Mouse (Mus musculus): ENCODE measurements around the gene Psmd1. TPM values are rescaled to one million over a fixed set of nuclear protein-coding genes. Genes with fewer than 3 reads are reported as not detected.

Psmd1 gene
- polyA plus RNA-seq, 1 experiment from 2014 or later: 196 TPM

GRCm38 (mm10) chr1:86150929-86151328 is 86.7 kb downstream of the Psmd1 start:
- Histone ChIP-seq H3K27ac (no peak overlapping the region), H3K9ac (no peak overlapping the region), H3K4me2 (replicated peaks) (no peak overlapping the region), H3K27me3 (no peaks in the 10 kb centered on the region), H3K4me3 (no peak overlapping the region), H3K9me3 (replicated peaks) (no peaks in the 10 kb centered on the region), H3K36me3 (no peaks in the 10 kb centered on the region), H3K4me1 (peaks cover 14% of the 10 kb centered on the region)
- 82% methylated on average over 6 of the region's 6 CpGs for WGBS
- ATAC-seq (ENCODE audit: low FRiP score): no peak

- H3K9me3 ChIP-seq (replicated peaks): no peaks in the 10 kb centered on the region
- no peaks in the 10 kb centered on the region for H3K27me3 ChIP-seq
- WGBS: 88% methylated on average over 7 of the region's 7 CpGs
- no peak overlapping the region for H3K27ac ChIP-seq
- H3K4me2 ChIP-seq (replicated peaks): no peak overlapping the region
- no peak for ATAC-seq (ENCODE audit: low FRiP score)
- no peak overlapping the region for H3K9ac ChIP-seq
- H3K4me3 ChIP-seq: no peak overlapping the region
- peaks cover 14% of the 10 kb centered on the region for H3K4me1 ChIP-seq
- no peaks in the 10 kb centered on the region for H3K36me3 ChIP-seq
Measured at GRCm38 (mm10) chr1:86151376-86151775, 87.2 kb downstream of the Psmd1 start.

GRCm38 (mm10) chr1:86152618-86153017 is 88.4 kb downstream of the Psmd1 start:
- H3K27ac ChIP-seq: no peak overlapping the region
- ATAC-seq (ENCODE audit: low FRiP score): no peak
- H3K36me3 ChIP-seq: no peaks in the 10 kb centered on the region
- H3K4me3 ChIP-seq: no peak overlapping the region
- H3K9me3 ChIP-seq (replicated peaks): no peaks in the 10 kb centered on the region
- H3K27me3 ChIP-seq: no peaks in the 10 kb centered on the region
- H3K4me1 ChIP-seq: peaks cover 14% of the 10 kb centered on the region
- no peak overlapping the region for H3K9ac ChIP-seq
- 94% methylated on average over 1 of the region's 1 CpGs for WGBS
- no peak overlapping the region for H3K4me2 ChIP-seq (replicated peaks)

- H3K4me1 ChIP-seq: peaks cover 14% of the 10 kb centered on the region
- peak within 1 kb of the TSS; percentile 80 for H3K27ac ChIP-seq
Measured at GRCm38 (mm10) chr1:86154133-86154823, 90.1 kb downstream of the Psmd1 start, which contains the start of gene Armc9. Gene Armc9 (plus strand): TSS chr1:86154780.

GRCm38 (mm10) chr1:86154824-86155164 is 90.6 kb downstream of the Psmd1 start:
- Histone ChIP-seq H3K4me3 (peak overlapping the region; percentile 77), H3K4me1 (peaks cover 14% of the 10 kb centered on the region), H3K4me2 (replicated peaks) (peak overlapping the region; percentile 76), H3K36me3 (peaks cover 4% of the 10 kb centered on the region; the same call in 1 of the 2 replicates), H3K9ac (peak overlapping the region; percentile 80), H3K9me3 (replicated peaks) (no peaks in the 10 kb centered on the region), H3K27me3 (no peaks in the 10 kb centered on the region), H3K27ac (0 out of 2 replicates have a peak overlapping the region, but pooled peaks have one; percentile 80)
- ATAC-seq (ENCODE audit: low FRiP score): no peak
- 0% methylated on average over 18 of the region's 18 CpGs for WGBS

More at GRCm38 (mm10) chr1:86154133-86154823, 90.1 kb downstream of the Psmd1 start, which contains the start of gene Armc9:
- peak; percentile 100 for ATAC-seq (ENCODE audit: low FRiP score)
- no peaks in the 10 kb centered on the region for H3K9me3 ChIP-seq (replicated peaks)
- peak within 1 kb of the TSS; percentile 80 for H3K9ac ChIP-seq
- WGBS: 3% methylated on average over 40 of the region's 40 CpGs
- H3K27me3 ChIP-seq: no peaks in the 10 kb centered on the region
- H3K4me2 ChIP-seq (replicated peaks): peak within 1 kb of the TSS; percentile 76
- peak within 1 kb of the TSS; percentile 77 for H3K4me3 ChIP-seq
- H3K36me3 ChIP-seq: no peaks in the 10 kb centered on the region

GRCm38 (mm10) chr1:86156075-86156474 is 91.9 kb downstream of the Psmd1 start:
- no peak for ATAC-seq (ENCODE audit: low FRiP score)
- H3K9ac ChIP-seq: no peak overlapping the region
- peaks cover 14% of the 10 kb centered on the region for H3K4me1 ChIP-seq
- no peak overlapping the region for H3K4me2 ChIP-seq (replicated peaks)
- H3K27me3 ChIP-seq: no peaks in the 10 kb centered on the region
- H3K4me3 ChIP-seq: no peak overlapping the region
- peaks cover 17% of the 10 kb centered on the region for H3K36me3 ChIP-seq
- H3K27ac ChIP-seq: no peak overlapping the region
- WGBS: 90% methylated on average over 3 of the region's 3 CpGs
- no peaks in the 10 kb centered on the region for H3K9me3 ChIP-seq (replicated peaks)

- 90% methylated on average over 6 of the region's 6 CpGs for WGBS
- no peaks in the 10 kb centered on the region for H3K9me3 ChIP-seq (replicated peaks)
- no peak overlapping the region for H3K4me3 ChIP-seq
- H3K9ac ChIP-seq: no peak overlapping the region
- ATAC-seq (ENCODE audit: low FRiP score): no peak
- no peak overlapping the region for H3K27ac ChIP-seq
- H3K4me1 ChIP-seq: peaks cover 14% of the 10 kb centered on the region
- peaks cover 22% of the 10 kb centered on the region for H3K36me3 ChIP-seq
- H3K4me2 ChIP-seq (replicated peaks): no peak overlapping the region
- H3K27me3 ChIP-seq: no peaks in the 10 kb centered on the region
Measured at GRCm38 (mm10) chr1:86156595-86156994, 92.4 kb downstream of the Psmd1 start.

- H3K4me3 ChIP-seq: no peak overlapping the region
- no peaks in the 10 kb centered on the region for H3K9me3 ChIP-seq (replicated peaks)
- no peak for ATAC-seq (ENCODE audit: low FRiP score)
- H3K36me3 ChIP-seq: peaks cover 54% of the 10 kb centered on the region
- H3K4me2 ChIP-seq (replicated peaks): no peak overlapping the region
- H3K27me3 ChIP-seq: no peaks in the 10 kb centered on the region
- H3K27ac ChIP-seq: no peak overlapping the region
- H3K4me1 ChIP-seq: peaks cover 9% of the 10 kb centered on the region
- no peak overlapping the region for H3K9ac ChIP-seq
- WGBS: 97% methylated on average over 6 of the region's 6 CpGs
Measured at GRCm38 (mm10) chr1:86160059-86160458, 95.9 kb downstream of the Psmd1 start.

- Histone ChIP-seq H3K4me2 (replicated peaks) (no peak overlapping the region), H3K27me3 (no peaks in the 10 kb centered on the region), H3K9ac (no peak overlapping the region), H3K36me3 (peaks cover 58% of the 10 kb centered on the region), H3K4me1 (peaks cover 4% of the 10 kb centered on the region), H3K27ac (no peak overlapping the region), H3K9me3 (replicated peaks) (no peaks in the 10 kb centered on the region), H3K4me3 (no peak overlapping the region)
- WGBS: 92% methylated on average over 5 of the region's 5 CpGs
- ATAC-seq (ENCODE audit: low FRiP score): no peak
Measured at GRCm38 (mm10) chr1:86160479-86160878, 96.3 kb downstream of the Psmd1 start.

- Histone ChIP-seq H3K27ac (no peak overlapping the region), H3K36me3 (peaks cover 61% of the 10 kb centered on the region), H3K4me2 (replicated peaks) (no peak overlapping the region), H3K9me3 (replicated peaks) (no peaks in the 10 kb centered on the region), H3K27me3 (no peaks in the 10 kb centered on the region), H3K4me1 (no peaks in the 10 kb centered on the region), H3K9ac (no peak overlapping the region), H3K4me3 (no peak overlapping the region)
- ATAC-seq (ENCODE audit: low FRiP score): no peak
- WGBS: 94% methylated on average over 5 of the region's 5 CpGs
Measured at GRCm38 (mm10) chr1:86161061-86161460, 96.9 kb downstream of the Psmd1 start.

- Histone ChIP-seq H3K4me3 (no peak overlapping the region), H3K9ac (no peak overlapping the region), H3K4me2 (replicated peaks) (no peak overlapping the region), H3K27ac (no peak overlapping the region), H3K27me3 (no peaks in the 10 kb centered on the region), H3K9me3 (replicated peaks) (no peaks in the 10 kb centered on the region), H3K4me1 (no peaks in the 10 kb centered on the region), H3K36me3 (peaks cover 62% of the 10 kb centered on the region)
- no peak for ATAC-seq (ENCODE audit: low FRiP score)
- 87% methylated on average over 5 of the region's 5 CpGs for WGBS
Measured at GRCm38 (mm10) chr1:86174602-86175001, 110.4 kb downstream of the Psmd1 start.

- WGBS: 56% methylated on average over 2 of the region's 2 CpGs
- ATAC-seq (ENCODE audit: low FRiP score): no peak
Measured at GRCm38 (mm10) chr1:86176066-86176465, 111.9 kb downstream of the Psmd1 start.

More at GRCm38 (mm10) chr1:86176066-86176465, 111.9 kb downstream of the Psmd1 start:
- no peaks in the 10 kb centered on the region for H3K27me3 ChIP-seq
- no peak overlapping the region for H3K27ac ChIP-seq
- no peak overlapping the region for H3K4me2 ChIP-seq (replicated peaks)
- peaks cover 57% of the 10 kb centered on the region for H3K36me3 ChIP-seq
- H3K4me1 ChIP-seq: no peaks in the 10 kb centered on the region
- H3K4me3 ChIP-seq: no peak overlapping the region
- no peak overlapping the region for H3K9ac ChIP-seq
- H3K9me3 ChIP-seq (replicated peaks): no peaks in the 10 kb centered on the region

Measured in hindbrain, embryonic 12.5 days (tissue).